Comparison of ENCODE assay signal across 9 mouse cellular contexts in genomic region chr9:56727703-56728684, GRCm38 (mm10).
DNase-seq lines count a peak whose midpoint lies in the region; ATAC-seq lines count a peak whose summit lies in the region.
"Had no signal": no experiment of that assay in that cellular context is flagged by ENCODE, and none has a peak within 500 bp of the region (broad histone marks: within the 10 kb centered on the region; RNA-seq: fewer than 3 reads in every experiment).

No protein-coding gene starts in this region.

- peak; percentile 66 for ATAC-seq in hindbrain, embryonic 12.5 days (ENCODE audit: low FRiP score)

- peak; percentile 28 for DNase-seq in cerebellum, adult 9-11 months
- no peak for DNase-seq in cerebellum, adult 11 months
- DNase-seq in ovary, postnatal 14 days (ENCODE audit: low spot score), result peak; percentile 12
- no peak for DNase-seq in ovary, adult 18-20 months (ENCODE audit: low spot score)
- DNase-seq in lung, postnatal 36 days, result peak; percentile 5
- DNase-seq in spleen, postnatal 10 days (ENCODE audit: low spot score in 2 of 2), result no peak
- no peak for DNase-seq in thymus, postnatal 25 days

- WGBS in hindbrain, embryonic 12.5 days, result 31% methylated on average over 15 of the region's 15 CpGs

- peaks cover 22% of the 10 kb centered on the region for H3K4me1 ChIP-seq in hindbrain, embryonic 12.5 days

- H3K9me3 ChIP-seq in hindbrain, embryonic 12.5 days (replicated peaks), result no peaks in the 10 kb centered on the region
- H3K9me3 ChIP-seq: limb, embryonic 15.5 days had no signal

- H3K36me3 ChIP-seq in hindbrain, embryonic 12.5 days, result no peaks in the 10 kb centered on the region
- H3K36me3 ChIP-seq: limb, embryonic 15.5 days had no signal

- H3K9ac ChIP-seq in hindbrain, embryonic 12.5 days, result no peak overlapping the region
- H3K9ac ChIP-seq: limb, embryonic 15.5 days had no signal

- peaks cover 4% of the 10 kb centered on the region for H3K27me3 ChIP-seq in hindbrain, embryonic 12.5 days

- H3K27ac ChIP-seq in hindbrain, embryonic 12.5 days, result peak overlapping the region; percentile 79
- H3K27ac ChIP-seq: limb, embryonic 15.5 days had no signal

- 0 out of 2 replicates have a peak overlapping the region, but pooled peaks have one; percentile 11 for H3K4me2 ChIP-seq in hindbrain, embryonic 12.5 days (replicated peaks)
- H3K4me2 ChIP-seq: limb, embryonic 15.5 days had no signal

- no peak overlapping the region for H3K4me3 ChIP-seq in hindbrain, embryonic 12.5 days
- H3K4me3 ChIP-seq: limb, embryonic 15.5 days had no signal

Comparison
In these comparisons a context has a peak if more than half of its experiments do, and no peak if none do; other contexts are left out.
1. DNase-seq: peak in cerebellum, adult 9-11 months (single experiment), ovary, postnatal 14 days (single experiment) and lung, postnatal 36 days (single experiment); none in cerebellum, adult 11 months (single experiment), ovary, adult 18-20 months (single experiment), spleen, postnatal 10 days (0 of 2) and thymus, postnatal 25 days (single experiment).